Mouse (Mus musculus) heart, postnatal 10 days (tissue): ENCODE measurements around the gene Idnk. TPM values are rescaled to one million over a fixed set of nuclear protein-coding genes. Genes with fewer than 3 reads are reported as not detected.

Experiments
- DNase-seq, 2 experiments: peaks; one replicate each; pipeline ENCODE4 v3.0.0; 2021
- intact Hi-C: fragments of 180-260 bp; cut with DNase I; formaldehyde crosslinking; loops from one replicate; pipeline ENCODE4 v1.15.1; 2025
- total RNA-seq, 2 experiments: library from RNA; stranded (reverse); gene quantifications; 2 replicates each; pipeline ENCODE4 v1.2.3; 2021

Gene Idnk
- total RNA-seq: 10 to 100 TPM; 21.3 to 22.0 TPM

GRCm38 (mm10) chr13:58157447-58158098 is at the start of gene Idnk:
Gene Idnk (plus strand): TSS chr13:58157649.
- DNase-seq: peak; percentile 93
- intact Hi-C loops: loop anchor here (2.0 to 5.0 kb wide), 5 partner anchors 31 to 433 kb away; partner anchors contain the start of gene 2210016F16Rik

- intact Hi-C loops: no loop called here
- no peak for DNase-seq
These were observed 46.1 kb upstream of the Idnk start for GRCm38 (mm10) chr13:58111306-58111705.

GRCm38 (mm10) chr13:58112191-58112590 is 45.3 kb upstream of the Idnk start:
- DNase-seq: no peak
- intact Hi-C loops: loop anchor here (2.0 kb wide), 2 partner anchors 45 to 81 kb away; no protein-coding TSS in a partner anchor

- intact Hi-C loops: loop anchor here (1.0 to 2.0 kb wide), 3 partner anchors 46 to 82 kb away; no protein-coding TSS in a partner anchor
- peak in 1 of 2 experiments; percentile 54 for DNase-seq
These were observed 44.8 kb upstream of the Idnk start for GRCm38 (mm10) chr13:58112601-58113041.

- peak; percentile 79 to 80 for DNase-seq
These were observed 44.2 kb upstream of the Idnk start, which contains the start of gene Klhl3 for GRCm38 (mm10) chr13:58113061-58113900. Gene Klhl3 (minus strand): TSS chr13:58113592.

DNA sequence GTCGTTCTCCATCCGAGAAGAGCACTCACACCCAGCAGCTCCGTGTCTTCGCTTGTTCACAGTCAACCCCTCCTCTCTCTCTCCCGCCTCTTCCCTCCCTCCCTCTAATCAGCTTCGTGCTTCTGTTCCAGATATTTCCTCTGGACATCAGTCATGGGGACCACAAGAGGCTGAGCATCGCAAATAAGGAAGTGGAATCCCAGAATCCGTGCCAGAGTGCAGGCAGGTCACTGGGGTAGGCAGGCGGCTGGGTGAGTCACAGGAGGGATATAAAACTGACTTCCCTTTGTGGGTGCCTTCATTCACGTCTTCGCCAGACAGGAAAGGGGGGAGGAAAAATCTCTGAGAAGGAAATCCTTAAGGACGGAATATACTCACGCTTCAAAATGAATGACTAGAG is 42.2 kb upstream of the Idnk start:
- DNase-seq: peak; percentile 57 to 63
- intact Hi-C loops: no loop called here

More at GRCm38 (mm10) chr13:58113061-58113900, 44.2 kb upstream of the Idnk start, which contains the start of gene Klhl3:
- intact Hi-C loops: loop anchor here (1.0 to 2.0 kb wide), 3 partner anchors 46 to 82 kb away; no protein-coding TSS in a partner anchor

DNA sequence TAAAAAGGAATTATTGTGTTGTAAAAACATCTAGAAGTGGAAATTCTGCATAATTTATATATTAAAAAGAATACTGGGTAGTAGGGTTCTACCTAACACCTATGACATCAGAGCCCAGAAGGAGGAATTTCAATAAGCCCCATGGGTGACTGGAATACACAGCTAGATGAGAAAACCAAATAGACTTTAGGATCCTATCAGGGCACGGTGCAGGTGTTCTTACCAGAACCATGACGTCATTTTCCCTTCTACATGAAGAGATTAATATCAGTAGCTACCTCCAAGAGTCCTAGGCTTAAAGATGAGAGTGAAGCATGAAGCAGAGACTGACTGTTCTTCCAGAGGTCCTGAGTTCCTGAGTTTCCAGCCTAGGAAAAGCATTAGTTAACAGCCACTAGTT is 40.6 kb upstream of the Idnk start:
- intact Hi-C loops: loop anchor here (1.0 kb wide), 1 partner anchor 104 kb away; no protein-coding TSS in a partner anchor
- no peak for DNase-seq

- intact Hi-C loops: loop anchor here (1.0 kb wide), 1 partner anchor 105 kb away; no protein-coding TSS in a partner anchor
These were observed 40.0 kb upstream of the Idnk start for GRCm38 (mm10) chr13:58117318-58118017.

DNA sequence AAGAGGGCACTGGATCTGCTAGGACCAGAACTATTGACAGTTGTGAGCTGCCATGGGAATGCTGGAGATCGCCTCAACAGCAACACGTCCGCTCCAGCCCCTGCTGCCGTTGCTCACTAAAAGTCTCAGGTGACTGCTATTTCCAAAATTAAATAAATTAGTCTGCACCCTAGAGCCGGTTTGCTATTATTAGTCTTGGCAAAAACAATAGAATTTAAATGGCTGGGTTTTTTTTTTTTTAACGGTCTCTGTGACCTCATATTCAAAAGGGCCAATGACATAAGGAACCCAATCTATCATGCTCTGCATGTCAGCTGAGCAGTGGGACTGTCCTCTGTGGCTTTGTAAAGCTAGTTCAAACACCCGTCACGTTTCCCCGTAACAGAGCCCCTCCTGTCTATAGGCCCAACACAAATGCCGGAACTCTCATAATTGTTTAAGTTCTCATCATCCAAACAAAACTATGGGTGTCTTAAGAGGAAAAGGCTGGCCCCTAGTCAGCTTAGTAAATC is 34.6 kb upstream of the Idnk start:
- intact Hi-C loops: no loop called here

More at GRCm38 (mm10) chr13:58117318-58118017, 40.0 kb upstream of the Idnk start:
- DNase-seq: peak; percentile 74 to 88

DNA sequence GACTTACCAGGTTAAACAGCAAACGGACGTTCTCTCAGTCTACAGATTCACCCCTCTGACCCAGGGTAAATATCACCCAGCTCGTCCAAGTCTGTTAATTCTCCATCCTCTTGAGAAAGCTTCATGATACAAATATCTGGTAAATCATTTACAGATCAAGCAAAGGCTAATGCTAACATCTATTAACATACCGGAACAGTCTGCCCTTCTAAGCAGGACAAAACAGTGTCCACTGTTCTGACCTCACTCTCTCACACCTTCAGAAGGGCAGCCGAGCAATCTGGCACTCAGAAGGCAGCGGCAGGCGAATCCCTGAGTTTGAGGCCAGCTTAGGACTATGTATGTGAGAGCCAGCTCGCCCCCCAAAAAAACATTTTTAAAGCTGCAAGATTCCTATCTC is 34.1 kb upstream of the Idnk start:
- intact Hi-C loops: no loop called here
- no peak for DNase-seq

More for the DNA sequence above, 34.6 kb upstream of the Idnk start:
- peak in 1 of 2 experiments; percentile 41 for DNase-seq

GRCm38 (mm10) chr13:58124278-58124677 is 33.2 kb upstream of the Idnk start:
- no peak for DNase-seq
- intact Hi-C loops: no loop called here

GRCm38 (mm10) chr13:58124989-58125388 is 32.5 kb upstream of the Idnk start:
- DNase-seq: no peak
- intact Hi-C loops: no loop called here

DNA sequence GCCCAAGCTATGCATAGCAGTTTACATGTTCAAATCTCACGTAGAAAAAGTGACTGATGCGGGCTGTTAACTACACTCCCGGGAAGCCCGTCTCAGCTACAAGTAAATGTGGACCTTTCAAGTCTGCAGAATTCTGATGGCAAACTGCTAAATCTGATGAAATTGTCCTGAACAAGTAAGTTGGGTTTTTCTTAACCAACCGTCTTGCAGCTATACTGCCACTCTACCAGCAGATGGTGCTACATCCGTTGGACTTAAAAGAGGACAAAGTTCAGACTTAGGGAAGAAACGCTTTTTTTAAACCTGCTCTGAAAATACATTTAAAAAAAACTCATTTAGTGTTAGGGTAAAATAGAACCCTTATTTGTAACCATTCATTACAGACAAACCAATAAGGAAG is 31.3 kb upstream of the Idnk start:
- intact Hi-C loops: no loop called here
- DNase-seq: peak; percentile 67 to 73

- no peak for DNase-seq
- intact Hi-C loops: no loop called here
These were observed 30.3 kb upstream of the Idnk start for GRCm38 (mm10) chr13:58126862-58127765.

DNA sequence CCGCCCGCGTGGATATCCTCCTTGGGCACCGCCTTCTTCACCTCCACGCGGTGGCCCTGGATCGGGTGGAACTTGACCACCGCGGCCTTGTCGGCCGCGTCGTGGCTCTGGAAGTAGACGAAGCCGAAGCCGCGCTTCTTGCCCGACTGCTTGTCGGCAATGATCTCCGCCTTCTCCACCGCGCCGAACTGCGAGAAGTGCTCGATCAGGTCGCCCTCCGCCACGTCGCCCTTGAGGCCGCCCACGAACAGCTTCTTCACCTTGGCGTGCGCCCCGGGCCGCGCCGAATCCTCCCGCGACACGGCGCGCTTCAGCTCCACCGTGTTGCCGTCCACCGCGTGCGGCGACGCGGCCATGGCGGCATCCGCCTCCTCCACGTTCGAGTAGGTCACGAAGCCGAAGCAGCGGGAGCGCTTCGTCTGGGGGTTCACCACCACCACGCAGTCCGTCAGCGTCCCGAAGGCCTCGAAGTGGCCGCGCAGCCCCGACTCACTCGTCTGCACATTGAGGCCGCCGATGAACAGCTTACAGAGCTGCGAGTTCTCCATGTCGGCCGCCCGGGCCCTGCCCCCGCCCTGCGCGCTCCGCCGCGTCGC is 29.6 kb upstream of the Idnk start:
- peak in 1 of 2 experiments; percentile 76 for DNase-seq
- intact Hi-C loops: no loop called here

DNA sequence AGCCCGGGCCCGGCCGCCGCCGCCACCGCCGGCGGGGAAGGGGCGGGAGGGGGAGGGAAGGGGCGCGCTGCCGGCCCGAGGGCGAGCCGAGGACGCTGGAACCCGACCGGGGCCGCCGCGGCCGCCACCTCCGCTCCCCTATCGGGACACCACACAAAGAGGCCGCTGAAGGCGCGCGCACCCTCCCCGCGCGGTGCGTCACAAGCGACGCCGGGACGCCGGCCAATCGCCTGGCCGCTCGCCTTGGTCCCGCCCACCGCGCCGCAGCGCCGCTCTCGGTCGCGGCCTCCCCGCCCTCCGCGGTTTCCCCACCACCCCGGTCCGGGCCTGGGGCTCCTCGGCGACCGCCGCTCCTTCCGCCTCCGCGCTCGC is 29.1 kb upstream of the Idnk start, which contains the start of gene Hnrnpa0:
TSS of gene Hnrnpa0 (minus strand) at position 161 of the 372 bp plus-strand sequence.
- intact Hi-C loops: no loop called here
- peak; percentile 95 to 96 for DNase-seq

GRCm38 (mm10) chr13:58128768-58129671 is 28.4 kb upstream of the Idnk start:
- intact Hi-C loops: no loop called here
- DNase-seq: peak; percentile 98
